Mouse (Mus musculus) hindbrain, postnatal 0 days (tissue): Measurements from ENCODE around the gene Tacr1. TPM values are rescaled to one million over a fixed set of nuclear protein-coding genes. Genes with fewer than 3 reads are reported as not detected.
A peak's percentile ranks its signal among the peaks of the same experiment; 100 is the strongest.

ENCODE experiments used
- ATAC-seq: fragments of 200-750 bp; cut with Nextera tagmentation; 2 replicates; pipeline ENCODE4 v1.8.0; 2017; ENCODE audit warnings: mild to moderate bottlenecking, moderate TSS enrichment, moderate library complexity
- DNase-seq: peaks from one replicate; pipeline ENCODE4 v3.0.0-alpha.2; 2015; ENCODE audit warnings: low spot score
- H3K27ac ChIP-seq: fragments of 300-500 bp; sonication (generic); 2 replicates; pipeline ENCODE4 v1.5.1; 2014; ENCODE audit warnings: mild to moderate bottlenecking
- H3K27me3 ChIP-seq: fragments of 300-500 bp; sonication (generic); 2 replicates; pipeline ENCODE4 v1.6.1; 2014; ENCODE audit warnings: low read length, mixed read lengths; ENCODE audit not compliant: insufficient read depth
- H3K36me3 ChIP-seq: fragments of 300-500 bp; sonication (generic); 2 replicates; pipeline ENCODE4 v1.6.1; 2014; ENCODE audit warnings: low read length, mixed read lengths; ENCODE audit not compliant: insufficient read depth
- H3K4me1 ChIP-seq: fragments of 300-500 bp; sonication (generic); 2 replicates; pipeline ENCODE4 v1.6.1; 2014; ENCODE audit warnings: antibody characterized with exemption, low read length, mixed read lengths; ENCODE audit not compliant: insufficient read depth
- H3K4me2 ChIP-seq: fragments of 300-500 bp; sonication (generic); 2 replicates; pipeline ENCODE4 v1.6.1; 2014; ENCODE audit warnings: low read depth, mild to moderate bottlenecking, low read length, moderate library complexity, mixed read lengths
- H3K4me3 ChIP-seq: fragments of 300-500 bp; sonication (generic); 2 replicates; pipeline ENCODE4 v1.5.1; 2014; ENCODE audit warnings: low read length
- H3K9ac ChIP-seq: fragments of 300-500 bp; sonication (generic); replicated peaks from 2 replicates; pipeline ENCODE4 v1.6.1; 2014; ENCODE audit warnings: mild to moderate bottlenecking, low read length, moderate library complexity, mixed read lengths
- H3K9me3 ChIP-seq: fragments of 300-500 bp; sonication (generic); 2 replicates; pipeline ENCODE4 v1.6.1; 2016; ENCODE audit warnings: low read length, mixed read lengths
- CTCF ChIP-seq: IDR thresholded peaks from 2 replicates; pipeline ENCODE4 v1.5.1; 2016; ENCODE audit warnings: antibody characterized with exemption, control low read depth, low read depth
- WGBS: fragments of 180-500 bp; shearing (Covaris S2); extraction: QIAGEN DNeasy Blood & Tissue Kit; methylation state at CpG from one replicate; pipeline ENCODE4 v1.1.7; 2014; 5-methylcytosine and 5-hydroxymethylcytosine counted together
- polyA plus RNA-seq: library from polyadenylated mRNA; unstranded; fragments of >200 nt; fragmentation: Nextera tagmentation; extraction: Ambion mirVana; gene quantifications from 2 replicates; pipeline ENCODE4 v1.2.1, GENCODE M21; 2015
- total RNA-seq: library from RNA; depleted of rRNA; stranded (reverse); fragments of >200 nt; gene quantifications from 2 replicates; pipeline ENCODE4 v1.2.3, GENCODE M21; 2014

Tacr1 gene
- total and polyA plus RNA-seq, 2 experiments from 2014 or later, result 2.9 to 5.3 TPM

DNA sequence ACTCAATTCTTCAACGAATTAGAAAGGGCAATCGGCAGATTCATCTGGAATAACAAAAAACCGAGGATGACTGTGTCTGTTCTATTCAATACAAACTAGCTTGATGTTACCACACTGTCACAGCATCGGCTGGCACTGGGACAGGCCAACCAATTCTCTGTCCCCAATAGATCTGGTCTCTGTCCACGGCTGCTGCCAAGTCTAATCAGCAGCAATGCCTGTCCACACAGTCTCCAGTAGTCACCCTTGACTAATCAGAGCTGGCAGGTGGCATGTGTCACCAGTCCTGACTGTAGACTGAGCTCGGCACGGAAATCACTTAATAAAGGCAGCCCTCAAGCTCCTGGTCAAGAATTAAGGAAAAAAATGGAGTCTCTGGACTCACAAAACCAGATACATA, 187.3 kb downstream of the Tacr1 start:
- WGBS, result 57% methylated on average over 7 of the region's 7 CpGs
- Histone ChIP-seq H3K9ac (no peak overlapping the region), H3K4me1 (no peaks in the 10 kb centered on the region), H3K4me2 (no peak overlapping the region), H3K27ac (no peak overlapping the region), H3K4me3 (no peak overlapping the region), H3K27me3 (no peaks in the 10 kb centered on the region), H3K36me3 (no peaks in the 10 kb centered on the region), H3K9me3 (no peaks in the 10 kb centered on the region)
- DNase-seq (peak; percentile 73), ATAC-seq (peak; percentile 86)
- no peak for TF ChIP-seq CTCF

DNA sequence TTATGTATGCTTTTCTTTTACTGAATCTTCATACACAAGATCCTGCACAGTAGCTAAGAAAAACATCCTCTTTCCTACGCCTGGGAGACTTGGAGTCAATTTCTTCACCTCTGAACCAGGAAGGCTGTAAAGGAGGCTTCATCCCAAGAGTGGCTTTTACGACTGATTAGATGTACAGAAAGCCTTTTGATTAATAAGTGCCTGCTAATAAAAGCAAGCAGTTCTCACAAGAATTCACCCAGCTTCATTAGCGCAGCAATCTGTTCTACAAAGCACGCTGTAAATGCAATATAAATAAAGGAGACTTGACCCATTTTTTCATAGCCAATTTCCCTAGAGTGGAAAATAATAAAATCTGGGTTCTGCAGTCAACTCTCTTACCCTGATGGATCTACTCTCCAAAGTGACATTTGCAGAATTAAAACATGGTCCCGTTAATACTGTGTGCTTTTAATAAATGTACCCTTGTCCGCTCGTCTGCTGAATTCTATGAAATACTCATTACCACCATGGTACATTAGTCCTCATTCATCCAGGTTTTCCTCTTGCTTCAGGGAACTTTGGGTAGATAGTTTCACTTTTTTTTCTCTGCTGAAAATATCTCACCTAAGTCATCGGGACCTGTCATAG, 193.4 kb downstream of the Tacr1 start:
- DNase-seq, result peak; percentile 25
- H3K36me3 ChIP-seq, result no peaks in the 10 kb centered on the region
- no peak overlapping the region for H3K27ac ChIP-seq
- H3K27me3 ChIP-seq, result no peaks in the 10 kb centered on the region
- no peaks in the 10 kb centered on the region for H3K4me1 ChIP-seq
- H3K9me3 ChIP-seq, result 0 out of 2 replicates have a peak, but pooled peaks cover 4% of the 10 kb centered on the region
- 56% methylated on average over 8 of the region's 8 CpGs for WGBS
- no peak overlapping the region for H3K9ac ChIP-seq
- peak; percentile 43; the same call in 1 of the 2 replicates for ATAC-seq
- no peak overlapping the region for H3K4me3 ChIP-seq
- no peak overlapping the region for H3K4me2 ChIP-seq
- TF ChIP-seq CTCF, result no peak

DNA sequence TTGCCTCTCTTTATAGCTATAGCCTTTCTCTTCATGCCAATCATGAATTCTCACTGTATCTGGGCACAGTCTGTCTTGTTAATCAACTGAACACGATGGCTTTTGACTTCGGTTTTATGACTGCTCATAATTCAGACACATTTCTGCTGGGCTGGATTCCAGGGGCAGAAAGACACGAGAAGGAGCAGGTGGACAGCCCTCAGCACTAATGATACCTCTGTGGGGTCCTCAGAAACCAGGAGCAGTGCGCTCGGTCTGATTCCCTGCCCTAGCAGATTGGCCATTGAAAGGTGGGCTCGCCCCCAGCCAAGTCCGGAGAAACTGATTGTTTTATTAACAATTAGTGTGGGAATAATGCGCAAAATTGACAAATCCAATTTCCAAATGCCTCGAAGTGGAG, 201.1 kb downstream of the Tacr1 start:
- peak; percentile 21 for DNase-seq
- H3K9me3 ChIP-seq, result no peaks in the 10 kb centered on the region
- no peak overlapping the region for H3K4me2 ChIP-seq
- H3K4me3 ChIP-seq, result no peak overlapping the region
- H3K9ac ChIP-seq, result no peak overlapping the region
- H3K27ac ChIP-seq, result no peak overlapping the region
- H3K36me3 ChIP-seq, result no peaks in the 10 kb centered on the region
- TF ChIP-seq CTCF, result no peak
- 61% methylated on average over 9 of the region's 9 CpGs for WGBS
- no peaks in the 10 kb centered on the region for H3K4me1 ChIP-seq
- ATAC-seq, result peak; percentile 72; the same call in 1 of the 2 replicates
- H3K27me3 ChIP-seq, result no peaks in the 10 kb centered on the region

DNA sequence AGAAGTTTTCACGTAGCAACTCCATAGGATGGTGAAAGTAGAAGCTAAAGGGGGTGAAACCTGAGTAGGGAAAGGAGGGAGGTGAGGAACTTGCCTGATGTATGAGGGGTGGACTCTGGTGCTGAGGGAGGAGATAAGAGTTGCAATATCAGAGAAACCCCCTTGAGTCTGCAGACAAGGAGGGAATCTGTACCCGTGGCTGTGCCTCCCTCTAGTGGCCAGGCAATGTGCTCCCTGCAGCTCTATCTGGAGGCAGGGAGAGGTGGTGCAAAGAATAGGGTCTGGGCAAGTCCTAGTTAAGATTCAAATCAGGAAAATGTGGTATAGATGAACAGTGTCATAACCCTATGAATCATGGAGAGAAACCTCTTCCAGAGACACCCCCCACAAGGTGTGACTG, 201.5 kb downstream of the Tacr1 start:
- H3K27ac ChIP-seq, result no peak overlapping the region
- peak; percentile 86 for TF ChIP-seq CTCF
- WGBS, result 45% methylated on average over 2 of the region's 2 CpGs
- no peaks in the 10 kb centered on the region for H3K27me3 ChIP-seq
- no peak overlapping the region for H3K4me2 ChIP-seq
- no peaks in the 10 kb centered on the region for H3K36me3 ChIP-seq
- H3K4me3 ChIP-seq, result no peak overlapping the region
- H3K9ac ChIP-seq, result no peak overlapping the region
- H3K4me1 ChIP-seq, result no peaks in the 10 kb centered on the region
- peak; percentile 55; the same call in 1 of the 2 replicates for ATAC-seq
- peak; percentile 69 for DNase-seq
- H3K9me3 ChIP-seq, result no peaks in the 10 kb centered on the region

DNA sequence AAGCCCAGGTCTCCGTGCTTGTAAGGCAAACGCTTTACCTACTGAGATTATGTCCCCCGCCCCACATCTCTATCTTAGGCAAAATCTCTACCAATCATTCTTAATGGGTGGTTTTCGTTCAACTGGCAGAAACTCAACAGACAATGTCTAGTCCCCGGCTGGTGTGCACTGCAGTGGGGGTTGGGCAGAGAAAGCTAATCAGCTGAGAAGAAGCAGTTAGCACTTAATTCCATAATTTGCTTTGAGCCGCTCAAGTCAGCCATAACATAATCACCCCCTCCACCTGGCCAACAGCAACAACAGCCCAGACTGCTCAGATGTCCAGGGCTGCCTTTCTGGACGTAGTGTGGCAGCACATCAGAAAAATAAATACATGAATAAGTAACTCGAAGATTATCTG, 202.7 kb downstream of the Tacr1 start:
- H3K9ac ChIP-seq, result no peak overlapping the region
- H3K27ac ChIP-seq, result no peak overlapping the region
- WGBS, result 51% methylated on average over 8 of the region's 8 CpGs
- H3K4me2 ChIP-seq, result no peak overlapping the region
- H3K27me3 ChIP-seq, result no peaks in the 10 kb centered on the region
- DNase-seq, result peak; percentile 40
- H3K36me3 ChIP-seq, result no peaks in the 10 kb centered on the region
- no peak for TF ChIP-seq CTCF
- H3K9me3 ChIP-seq, result no peaks in the 10 kb centered on the region
- H3K4me3 ChIP-seq, result no peak overlapping the region
- no peaks in the 10 kb centered on the region for H3K4me1 ChIP-seq
- ATAC-seq, result no peak

DNA sequence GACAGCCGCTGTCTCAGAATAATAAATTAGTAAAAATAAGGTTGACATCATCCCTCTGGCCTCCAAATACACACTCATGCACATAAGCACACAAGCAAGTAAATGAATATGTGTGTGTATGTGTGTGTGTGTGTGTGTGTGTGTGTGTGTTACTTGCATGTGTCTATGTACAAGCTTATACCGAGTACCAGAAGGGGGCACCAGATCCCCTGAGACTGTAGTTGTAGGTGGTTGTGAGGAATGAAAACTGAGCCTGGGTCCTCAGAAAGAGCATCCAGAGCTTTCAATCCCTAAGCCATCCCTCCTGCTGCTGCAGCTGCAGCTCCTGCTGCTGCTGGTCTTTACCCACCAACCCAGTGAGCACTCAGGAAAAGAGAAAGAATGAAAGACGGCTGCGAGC, 206.6 kb downstream of the Tacr1 start:
- no peak for DNase-seq
- Histone ChIP-seq H3K27me3 (no peaks in the 10 kb centered on the region), H3K9me3 (no peaks in the 10 kb centered on the region), H3K9ac (no peak overlapping the region), H3K4me2 (no peak overlapping the region), H3K36me3 (no peaks in the 10 kb centered on the region), H3K4me1 (no peaks in the 10 kb centered on the region), H3K4me3 (no peak overlapping the region), H3K27ac (no peak overlapping the region)
- 77% methylated on average over 4 of the region's 4 CpGs for WGBS
- peak; percentile 24 for TF ChIP-seq CTCF
- no peak for ATAC-seq

DNA sequence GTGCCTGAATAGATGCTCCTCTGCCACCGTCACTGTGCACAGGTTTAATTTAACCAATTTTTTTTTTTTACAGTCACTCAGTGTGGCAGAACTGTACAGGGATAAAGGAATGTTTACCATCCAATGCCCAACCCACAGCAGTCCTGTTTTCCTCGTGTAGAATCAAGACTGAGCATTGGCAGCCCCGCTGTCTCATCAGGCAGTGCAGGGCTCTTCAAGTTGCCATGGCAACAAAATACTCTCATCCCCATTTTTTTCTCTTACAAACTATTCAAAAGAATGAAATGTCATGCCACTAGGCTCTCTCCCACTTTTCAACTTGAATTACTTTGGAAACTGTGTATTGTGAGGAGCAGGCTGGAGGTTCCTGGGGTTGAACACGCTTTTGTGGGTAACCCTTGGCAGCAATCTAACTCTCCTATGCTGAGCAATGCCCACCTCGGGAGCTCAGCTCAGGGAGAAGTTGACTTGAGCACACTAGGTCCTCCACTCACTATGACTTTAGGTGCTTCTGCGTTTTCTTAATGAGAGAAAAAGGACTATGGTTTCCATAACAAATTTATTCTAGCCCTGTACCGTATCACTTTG, 207.3 kb downstream of the Tacr1 start:
- peak; percentile 58 for DNase-seq
- peak; percentile 58; the same call in 1 of the 2 replicates for ATAC-seq
- 32% methylated on average over 7 of the region's 7 CpGs for WGBS

More for the DNA sequence above, 207.3 kb downstream of the Tacr1 start:
- H3K9ac ChIP-seq, result no peak overlapping the region
- no peak overlapping the region for H3K4me2 ChIP-seq
- H3K27me3 ChIP-seq, result no peaks in the 10 kb centered on the region
- no peaks in the 10 kb centered on the region for H3K4me1 ChIP-seq
- no peaks in the 10 kb centered on the region for H3K36me3 ChIP-seq
- TF ChIP-seq CTCF, result no peak; the same call in 1 of the 2 replicates
- H3K4me3 ChIP-seq, result no peak overlapping the region
- H3K27ac ChIP-seq, result no peak overlapping the region
- 0 out of 2 replicates have a peak, but pooled peaks cover 2% of the 10 kb centered on the region for H3K9me3 ChIP-seq
